Mouse (Mus musculus) MEL (cell line): ENCODE measurements around the gene Aoc1. TPM values are rescaled to one million over a fixed set of nuclear protein-coding genes. Genes with fewer than 3 reads are reported as not detected.

Source experiments
- DNase-seq: peaks from one replicate; pipeline ENCODE4 v3.0.0; 2011; ENCODE audit warnings: low read depth, low spot score
- H3K27ac ChIP-seq: 2 replicates; pipeline ENCODE4 v1.5.1; 2012; ENCODE audit warnings: low read depth, mild to moderate bottlenecking, control low read depth, low read length, moderate library complexity; ENCODE audit not compliant: control insufficient read depth
- H3K27me3 ChIP-seq, 2 experiments: fragments of 150-350 bp in 1 of 2; sonication (generic) in 1 of 2; 2 replicates each; pipeline ENCODE4 v1.6.1; 2012; ENCODE audit warnings: low read length in 2 of 2, mild to moderate bottlenecking in 2 of 2, improper control_type of control experiment in 1 of 2, moderate library complexity in 1 of 2; ENCODE audit not compliant: insufficient read depth in 2 of 2, control insufficient read depth in 1 of 2
- H3K36me3 ChIP-seq, 2 experiments: 2 replicates each; pipeline ENCODE4 v1.6.1; 2012 to 2014; ENCODE audit warnings: low read length in 2 of 2, improper control_type of control experiment in 1 of 2, inconsistent platforms in 1 of 2, mild to moderate bottlenecking in 1 of 2; ENCODE audit not compliant: insufficient read depth in 2 of 2, control insufficient read depth in 1 of 2
- H3K4me1 ChIP-seq, 2 experiments: fragments of 150-350 bp in 1 of 2; sonication (generic) in 1 of 2; 2 replicates each; pipeline ENCODE4 v1.6.1; 2012; ENCODE audit warnings: low read length in 2 of 2, improper control_type of control experiment in 1 of 2, mild to moderate bottlenecking in 1 of 2; ENCODE audit not compliant: insufficient read depth in 2 of 2, control insufficient read depth in 1 of 2
- H3K4me3 ChIP-seq, 2 experiments: fragments of 150-350 bp in 1 of 2; sonication (generic) in 1 of 2; 2 replicates each; pipeline ENCODE4 v1.5.1; 2012; ENCODE audit warnings: low read depth in 2 of 2, low read length in 2 of 2, mild to moderate bottlenecking in 2 of 2, moderate library complexity in 2 of 2, control low read depth in 1 of 2, improper control_type of control experiment in 1 of 2; ENCODE audit not compliant: control insufficient read depth in 1 of 2, insufficient read depth in 1 of 2
- H3K79me2 ChIP-seq: 2 replicates; pipeline ENCODE4 v1.6.1; 2012; ENCODE audit warnings: mild to moderate bottlenecking, low read length, moderate library complexity; ENCODE audit not compliant: control insufficient read depth, poor library complexity, insufficient read depth
- H3K9ac ChIP-seq: 2 replicates; pipeline ENCODE4 v1.6.1; 2012; ENCODE audit warnings: low read depth, mild to moderate bottlenecking, control low read depth, low read length, moderate library complexity; ENCODE audit not compliant: control insufficient read depth, poor library complexity, severe bottlenecking
- H3K9me3 ChIP-seq: fragments of 150-350 bp; sonication (generic); replicated peaks from 2 replicates; pipeline ENCODE4 v1.6.1; 2012; ENCODE audit warnings: mild to moderate bottlenecking, low read length, improper control_type of control experiment, moderate library complexity; ENCODE audit not compliant: insufficient read depth
- E2F4 ChIP-seq: IDR thresholded peaks from 2 replicates; pipeline ENCODE4 v1.6.1; 2011; ENCODE audit warnings: low read depth, low read length, improper control_type of control experiment, borderline replicate concordance
- EP300 ChIP-seq, 2 experiments: IDR thresholded peaks; 2 replicates each; pipeline ENCODE4 v1.6.1; 2011; ENCODE audit warnings: improper control_type of control experiment in 2 of 2, low read length in 2 of 2, low read depth in 1 of 2, mild to moderate bottlenecking in 1 of 2
- ETS1 ChIP-seq: IDR thresholded peaks from 2 replicates; pipeline ENCODE4 v1.6.1; 2012; ENCODE audit warnings: low read depth, mild to moderate bottlenecking, inconsistent platforms, low read length, improper control_type of control experiment, moderate library complexity
- GATA1 ChIP-seq: IDR thresholded peaks from 2 replicates; pipeline ENCODE4 v1.6.1; 2011; ENCODE audit warnings: low read depth, low read length, improper control_type of control experiment
- MAFK ChIP-seq: IDR thresholded peaks from 2 replicates; pipeline ENCODE4 v1.6.1; 2011; ENCODE audit warnings: low read depth, mild to moderate bottlenecking, low read length, improper control_type of control experiment, borderline replicate concordance
- MAX ChIP-seq: IDR thresholded peaks from 2 replicates; pipeline ENCODE4 v1.6.1; 2011; ENCODE audit warnings: low read length, improper control_type of control experiment
- MEF2A ChIP-seq: IDR thresholded peaks from 2 replicates; pipeline ENCODE4 v1.6.1; 2014; ENCODE audit warnings: low read depth, mild to moderate bottlenecking, inconsistent platforms, low read length, improper control_type of control experiment; ENCODE audit not compliant: poor library complexity, insufficient replicate concordance, severe bottlenecking; ENCODE audit errors: extremely low read depth
- MYB ChIP-seq: IDR thresholded peaks from 2 replicates; pipeline ENCODE4 v1.6.1; 2011; ENCODE audit warnings: mild to moderate bottlenecking, low read depth, low read length, improper control_type of control experiment
- MYC ChIP-seq: IDR thresholded peaks from 2 replicates; pipeline ENCODE4 v1.6.1; 2011; ENCODE audit warnings: low read depth, mild to moderate bottlenecking, low read length, improper control_type of control experiment, moderate library complexity
- NRF1 ChIP-seq: IDR thresholded peaks from 2 replicates; pipeline ENCODE4 v1.6.1; 2014; ENCODE audit warnings: low read depth, mild to moderate bottlenecking, inconsistent platforms, low read length, improper control_type of control experiment, moderate library complexity; ENCODE audit not compliant: poor library complexity, insufficient read depth, severe bottlenecking
- POLR2AphosphoS5 ChIP-seq: IDR thresholded peaks from 2 replicates; pipeline ENCODE4 v1.6.1; 2012; ENCODE audit warnings: low read depth, borderline replicate concordance, mild to moderate bottlenecking, inconsistent platforms, low read length, moderate library complexity, mixed read lengths
- RCOR1 ChIP-seq: IDR thresholded peaks from 2 replicates; pipeline ENCODE4 v1.6.1; 2012; ENCODE audit warnings: low read depth, mild to moderate bottlenecking, inconsistent platforms, low read length, improper control_type of control experiment
- SIN3A ChIP-seq: IDR thresholded peaks from 2 replicates; pipeline ENCODE4 v1.6.1; 2012; ENCODE audit warnings: low read length, improper control_type of control experiment, inconsistent platforms
- TAL1 ChIP-seq: IDR thresholded peaks from 2 replicates; pipeline ENCODE4 v1.6.1; 2012; ENCODE audit warnings: mild to moderate bottlenecking, inconsistent platforms, low read length, moderate library complexity, mixed read lengths
- TCF12 ChIP-seq: IDR thresholded peaks from 2 replicates; pipeline ENCODE4 v1.6.1; 2014; ENCODE audit warnings: low read depth, mild to moderate bottlenecking, inconsistent platforms, low read length, improper control_type of control experiment, moderate library complexity
- UBTF ChIP-seq: IDR thresholded peaks from 2 replicates; pipeline ENCODE4 v1.6.1; 2012; ENCODE audit warnings: low read depth, mild to moderate bottlenecking, inconsistent platforms, low read length, improper control_type of control experiment, moderate library complexity, borderline replicate concordance; ENCODE audit not compliant: insufficient read depth
- ZC3H11A ChIP-seq: IDR thresholded peaks from 2 replicates; pipeline ENCODE4 v1.6.1; 2012; ENCODE audit warnings: low read depth, mild to moderate bottlenecking, inconsistent platforms, low read length, improper control_type of control experiment
- ZMIZ1 ChIP-seq: IDR thresholded peaks from 2 replicates; pipeline ENCODE4 v1.6.1; 2012; ENCODE audit warnings: low read depth, mild to moderate bottlenecking, inconsistent platforms, low read length, improper control_type of control experiment, moderate library complexity
- polyA plus RNA-seq, 2 experiments: library from polyadenylated mRNA; stranded (reverse) in 1 of 2; unstranded in 1 of 2; fragments of >175 nt in 1 of 2; fragments of >200 nt in 1 of 2; gene quantifications; 2 replicates each; pipeline versions ENCODE4 v1.2.1 to v1.2.4; 2012; ENCODE audit warnings: low replicate concordance in 2 of 2, low read depth in 1 of 2; ENCODE audit not compliant: insufficient read length in 2 of 2, insufficient read depth in 1 of 2, missing spikeins in 1 of 2
- total RNA-seq: library from RNA; depleted of rRNA; stranded (reverse); fragments of 300-350 nt; gene quantifications from 2 replicates; pipeline ENCODE4 v1.2.3, GENCODE M21; 2012

Aoc1 gene
- total and polyA plus RNA-seq, 3 experiments, result not detected

- H3K79me2 ChIP-seq, result no peaks in the 10 kb centered on the region
- H3K36me3 ChIP-seq, result peaks cover 0 to 50% of the 10 kb centered on the region in 2 experiments; a peak in 2 of 4 replicates
- no peak for DNase-seq
- H3K9ac ChIP-seq, result no peak overlapping the region
- no peaks in the 10 kb centered on the region for H3K9me3 ChIP-seq
- H3K27me3 ChIP-seq, result no peaks in the 10 kb centered on the region
- H3K4me1 ChIP-seq, result peaks cover 11 to 44% of the 10 kb centered on the region in 2 experiments
- H3K4me3 ChIP-seq, result no peak overlapping the region
- H3K27ac ChIP-seq, result no peak overlapping the region
- TF ChIP-seq UBTF (no peak), MYC (no peak), MYB (no peak), NRF1 (no peak), ZMIZ1 (no peak), POLR2AphosphoS5 (no peak)
Measured at GRCm38 (mm10) chr6:48831141-48831540, 41.6 kb upstream of the Aoc1 start.

GRCm38 (mm10) chr6:48832426-48832825 is 40.3 kb upstream of the Aoc1 start:
- no peaks in the 10 kb centered on the region for H3K9me3 ChIP-seq
- no peak overlapping the region for H3K9ac ChIP-seq
- peaks cover 11 to 44% of the 10 kb centered on the region in 2 experiments for H3K4me1 ChIP-seq
- peak; percentile 77 for DNase-seq
- H3K27ac ChIP-seq, result peak overlapping the region; percentile 83
- H3K79me2 ChIP-seq, result no peaks in the 10 kb centered on the region
- TF ChIP-seq RCOR1 (peak; percentile 86), E2F4 (no peak), MAX (no peak), MYB (peak; percentile 60; the same call in 1 of the 2 replicates), ETS1 (peak; percentile 79), TAL1 (peak; percentile 67), ZC3H11A (no peak; the same call in 1 of the 2 replicates), ZMIZ1 (no peak), GATA1 (peak; percentile 95), SIN3A (peak; percentile 67), EP300 (IDR thresholded peaks at IDR 0.05; ENCODE audit: low read depth in 1 of 2, low read length in 2 of 2) (peak; percentile 96 to 99), MEF2A (peak; percentile 82; the same call in 1 of the 2 replicates), MAFK (peak; percentile 61; the same call in 1 of the 2 replicates), TCF12 (peak; percentile 91), MYC (peak; percentile 46; the same call in 1 of the 2 replicates)
- H3K4me3 ChIP-seq, result no peak overlapping the region
- H3K36me3 ChIP-seq, result peaks cover 0 to 50% of the 10 kb centered on the region in 2 experiments; a peak in 2 of 4 replicates
- no peaks in the 10 kb centered on the region for H3K27me3 ChIP-seq
